Mouse (Mus musculus): Measurements from ENCODE around the gene Ticam1.

Ticam1 gene

GRCm38 (mm10) chr17:56290388-56291170, 14.0 kb upstream of the Ticam1 start:
- peak; percentile 99 for DNase-seq

DNA sequence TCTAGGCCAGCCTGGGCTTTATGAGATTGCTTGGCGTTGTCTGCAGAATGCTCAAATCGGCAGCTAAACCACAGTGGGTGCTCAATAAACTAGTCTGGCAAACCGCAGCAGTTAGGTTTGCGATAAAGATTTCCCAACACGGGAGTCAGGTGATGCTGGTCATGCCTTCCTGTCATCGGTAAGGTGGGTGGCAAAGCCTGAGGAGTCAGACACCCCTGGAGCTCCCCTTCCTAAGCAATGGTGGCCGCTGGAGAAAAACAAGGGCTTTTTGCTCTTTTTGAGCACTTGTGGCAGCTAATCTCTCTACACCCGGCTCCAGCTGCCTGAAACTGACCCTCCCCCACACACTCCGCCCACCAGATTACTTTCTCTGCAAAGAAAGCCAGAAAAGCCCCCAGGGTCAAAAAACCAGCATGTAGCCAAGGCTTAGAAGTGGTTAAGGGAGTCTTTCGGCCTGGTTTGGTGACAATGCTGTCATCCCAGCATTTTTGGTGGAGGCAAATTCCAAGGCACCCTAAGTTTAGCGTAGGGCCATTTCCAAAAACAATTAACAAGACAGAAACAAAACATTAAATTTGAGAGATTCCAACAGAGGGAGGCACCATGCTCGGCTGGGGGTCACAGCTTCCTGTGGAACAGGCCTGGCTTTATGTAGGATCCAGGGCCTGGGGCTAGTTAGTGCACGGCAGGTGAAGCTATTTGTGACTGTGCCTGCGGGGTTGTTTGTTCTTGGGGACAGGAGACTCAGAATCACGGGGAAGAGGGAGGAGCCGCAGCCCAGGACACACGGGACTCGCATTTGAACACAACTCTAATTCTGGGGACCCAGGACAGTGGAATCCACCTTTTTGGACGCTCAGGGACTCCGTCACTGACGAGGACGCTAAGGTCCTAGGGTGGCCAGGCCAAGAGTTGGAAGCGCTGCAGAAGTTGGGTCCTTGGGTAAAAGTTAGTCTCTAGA, 13.1 kb upstream of the Ticam1 start:
- no peak for DNase-seq

GRCm38 (mm10) chr17:56288866-56289265, 12.3 kb upstream of the Ticam1 start:
- DNase-seq = no peak

GRCm38 (mm10) chr17:56287830-56288229, 11.2 kb upstream of the Ticam1 start:
- DNase-seq = peak; percentile 81

GRCm38 (mm10) chr17:56285995-56286394, 9.4 kb upstream of the Ticam1 start:
- DNase-seq = no peak

DNA sequence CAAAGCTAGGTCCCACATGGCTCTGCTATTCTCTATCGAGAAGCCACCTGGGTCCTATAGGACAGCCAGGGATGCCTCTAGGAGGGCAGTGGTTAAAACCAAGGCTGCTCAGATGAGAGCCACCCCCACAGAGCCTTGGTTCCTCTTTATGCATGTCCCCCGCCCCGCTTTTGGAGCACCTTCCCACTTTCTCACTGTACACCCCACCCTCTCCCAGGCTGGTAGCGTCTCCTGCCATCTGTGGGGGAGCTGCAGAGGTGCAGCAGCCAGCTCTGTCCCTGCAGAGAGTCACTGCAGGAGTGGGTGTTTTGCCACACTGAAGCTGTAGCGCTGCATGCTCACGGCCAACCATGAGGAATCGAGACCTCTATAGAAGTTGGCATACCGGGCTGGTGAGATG, 6.7 kb upstream of the Ticam1 start:
- DNase-seq = no peak

DNA sequence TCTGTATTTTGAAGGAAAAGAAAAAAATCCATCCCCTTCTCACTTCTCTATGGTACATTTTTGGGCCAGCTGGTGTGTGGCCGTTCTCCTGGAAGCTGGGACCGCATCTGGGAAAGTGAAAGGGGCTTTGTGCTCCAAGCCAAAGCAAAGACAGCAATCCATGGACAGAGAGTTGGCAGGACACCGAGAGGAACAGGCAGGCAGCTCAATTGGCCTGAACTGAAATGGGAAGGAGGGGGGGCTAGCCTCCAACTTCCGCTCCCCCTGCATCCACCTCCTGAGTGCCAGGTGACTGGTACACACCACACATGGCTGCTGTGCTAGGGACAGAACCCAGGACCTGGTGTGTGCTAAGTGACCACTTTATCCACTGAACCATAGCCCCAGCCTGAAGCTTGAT, 6.2 kb upstream of the Ticam1 start:
- no peak for DNase-seq

DNA sequence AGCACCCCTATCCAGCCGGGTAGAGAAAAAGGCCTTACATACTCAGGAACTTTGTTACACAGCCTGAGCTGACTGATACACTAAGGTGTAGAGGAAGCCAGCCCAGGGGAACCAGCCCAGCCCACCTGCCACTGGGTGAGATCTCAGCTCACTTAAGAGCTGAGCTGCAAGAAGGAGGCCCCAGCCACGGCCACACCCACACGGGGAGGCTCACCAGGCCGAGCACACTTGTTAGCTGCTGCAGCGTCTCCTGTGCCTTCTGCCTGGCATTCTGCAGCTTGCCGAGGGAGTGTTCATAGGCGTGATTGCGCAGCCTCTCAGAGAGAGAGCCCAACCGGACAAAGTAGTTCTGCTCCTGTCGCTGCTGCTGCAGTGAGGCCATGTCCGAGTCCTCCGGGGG, 4.6 kb upstream of the Ticam1 start:
- no peak for DNase-seq

- peak; percentile 64 for DNase-seq
Observed at GRCm38 (mm10) chr17:56279481-56280155, 3.0 kb upstream of the Ticam1 start.

GRCm38 (mm10) chr17:56278340-56278739, 1.8 kb upstream of the Ticam1 start:
- no peak for DNase-seq

DNA sequence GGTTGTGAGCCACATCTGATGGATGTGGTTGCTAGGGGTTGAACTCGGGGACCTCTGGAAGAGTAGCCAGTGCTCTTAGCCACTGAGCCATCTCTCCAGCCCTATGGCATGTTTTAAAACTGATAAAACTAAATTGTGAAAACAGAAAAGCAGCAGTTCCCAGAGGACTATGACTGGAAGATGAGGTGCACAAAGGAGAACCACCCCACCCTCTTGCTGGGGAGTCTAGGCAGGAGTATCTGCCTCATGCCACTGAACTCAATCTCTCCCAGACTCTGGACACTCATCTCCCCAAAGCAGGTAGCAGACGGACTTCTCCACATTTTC, 944 bp upstream of the Ticam1 start:
- DNase-seq = no peak

- DNase-seq = peak; percentile 89
Observed at GRCm38 (mm10) chr17:56275842-56276480, 625 bp downstream of the Ticam1 start.

DNA sequence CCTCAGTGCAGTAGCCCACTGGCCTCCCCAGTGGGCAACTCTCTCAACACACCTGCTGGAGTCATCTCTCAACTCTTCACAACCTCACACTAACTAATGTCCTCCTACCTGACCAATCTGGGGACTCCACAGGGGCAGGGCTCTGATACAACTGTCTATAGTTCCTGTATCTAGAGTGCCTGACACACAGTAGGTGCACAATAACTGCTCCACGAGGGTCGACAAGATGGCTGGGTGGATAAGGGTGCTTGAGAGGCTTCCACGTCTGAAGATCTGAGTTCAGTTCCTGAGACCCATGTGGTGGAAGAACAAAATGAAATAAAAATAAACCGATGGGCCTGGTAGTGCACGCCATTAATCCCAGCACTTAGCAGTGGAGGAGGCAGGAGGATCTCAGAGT, 2.6 kb downstream of the Ticam1 start:
- no peak for DNase-seq

DNA sequence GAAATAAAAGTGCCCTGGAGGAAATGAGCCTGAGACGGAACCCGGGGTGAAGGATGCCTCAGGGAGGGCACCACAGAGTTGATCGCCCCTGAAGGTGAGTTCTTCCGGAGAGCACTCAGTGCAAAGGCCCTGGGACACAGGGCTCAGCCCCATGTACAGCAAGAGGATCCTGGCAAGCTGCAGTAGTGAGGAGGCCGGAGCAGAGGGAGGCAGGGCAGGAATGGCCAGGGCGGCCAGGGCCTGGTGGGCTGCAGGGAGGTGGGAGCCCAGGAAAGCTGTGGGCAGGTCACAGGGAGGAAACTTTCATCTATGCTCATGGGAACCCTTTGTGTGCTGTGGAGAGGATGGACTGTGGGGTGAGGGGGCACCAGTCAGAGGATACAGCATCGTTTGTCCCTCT, 3.1 kb downstream of the Ticam1 start:
- DNase-seq = no peak

GRCm38 (mm10) chr17:56272644-56273043, 3.9 kb downstream of the Ticam1 start:
- peak; percentile 70 for DNase-seq

DNA sequence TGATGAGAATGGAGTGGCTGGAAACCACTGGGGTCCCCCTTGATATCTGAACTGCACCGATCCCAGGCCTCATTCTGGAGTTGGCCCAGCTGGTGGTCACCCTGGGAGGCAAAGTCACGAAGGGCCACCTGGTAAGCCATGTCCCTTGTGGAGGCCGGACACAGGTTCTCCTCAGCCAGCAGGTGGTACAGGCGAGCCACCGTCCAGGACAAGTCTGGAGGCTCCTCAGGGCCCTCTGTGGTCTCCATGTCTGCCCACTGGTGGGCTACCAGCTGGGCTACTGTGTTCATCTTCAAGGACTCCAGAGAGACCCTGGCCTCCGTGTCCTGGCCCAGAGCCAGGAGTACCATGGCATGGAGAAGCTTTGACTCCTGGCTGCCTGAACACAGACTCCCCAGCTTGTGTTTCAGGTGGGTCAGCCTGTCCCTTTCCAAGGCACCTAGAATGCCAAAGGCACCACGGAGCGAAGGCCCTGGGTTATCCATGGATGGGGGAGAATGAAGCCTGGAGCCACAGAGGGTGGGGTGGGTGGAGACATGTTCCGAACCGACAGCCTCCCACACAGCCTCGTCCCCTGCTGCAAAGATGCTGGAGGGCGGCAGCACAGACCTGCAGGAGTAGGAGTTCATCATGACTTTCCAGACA, 4.9 kb downstream of the Ticam1 start:
- no peak for DNase-seq

DNA sequence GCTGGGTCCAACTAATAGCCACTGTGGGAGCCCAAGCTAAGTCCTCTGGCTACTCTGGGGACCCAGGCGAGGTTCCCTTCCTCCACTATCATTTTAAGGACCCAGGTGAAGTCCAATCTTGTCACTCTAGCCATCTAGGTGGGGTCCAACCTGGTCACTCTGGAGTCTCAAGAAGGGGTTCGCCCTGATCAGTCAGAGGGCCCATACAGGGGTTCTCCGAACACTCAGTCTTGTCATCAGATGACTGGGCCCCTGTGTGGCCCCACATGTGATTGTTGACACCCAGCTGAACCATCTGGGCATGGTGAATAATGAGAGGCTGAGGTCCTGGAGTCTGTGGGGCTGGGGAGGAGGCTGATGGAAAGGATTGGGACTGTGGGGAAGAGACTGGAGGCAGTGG, 6.8 kb downstream of the Ticam1 start:
- no peak for DNase-seq

DNA sequence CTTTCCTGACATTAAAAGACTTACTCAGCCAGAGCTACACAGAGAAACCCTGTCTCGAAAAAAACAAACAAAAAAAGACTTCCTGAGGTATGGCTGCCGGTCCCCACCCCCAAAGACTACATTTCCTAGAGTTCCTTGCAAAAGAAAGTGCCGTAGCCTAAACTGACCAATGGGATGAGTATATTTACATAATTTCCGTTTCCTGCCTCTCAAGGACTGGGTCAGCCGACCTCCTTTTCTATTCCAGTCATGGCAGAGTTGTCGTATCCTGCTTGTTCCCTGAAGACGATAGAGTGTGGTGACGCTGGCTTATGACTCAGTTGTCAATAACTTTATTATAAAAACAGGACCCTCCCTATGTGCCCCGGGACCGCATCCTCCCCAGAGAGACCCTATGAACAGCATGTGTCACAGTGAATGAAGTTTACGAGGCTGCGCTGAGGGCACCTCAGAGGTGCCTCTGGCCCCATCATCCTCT, 7.4 kb downstream of the Ticam1 start:
- DNase-seq = peak; percentile 84

GRCm38 (mm10) chr17:56266271-56266670, 10.3 kb downstream of the Ticam1 start:
- DNase-seq = peak; percentile 20

DNA sequence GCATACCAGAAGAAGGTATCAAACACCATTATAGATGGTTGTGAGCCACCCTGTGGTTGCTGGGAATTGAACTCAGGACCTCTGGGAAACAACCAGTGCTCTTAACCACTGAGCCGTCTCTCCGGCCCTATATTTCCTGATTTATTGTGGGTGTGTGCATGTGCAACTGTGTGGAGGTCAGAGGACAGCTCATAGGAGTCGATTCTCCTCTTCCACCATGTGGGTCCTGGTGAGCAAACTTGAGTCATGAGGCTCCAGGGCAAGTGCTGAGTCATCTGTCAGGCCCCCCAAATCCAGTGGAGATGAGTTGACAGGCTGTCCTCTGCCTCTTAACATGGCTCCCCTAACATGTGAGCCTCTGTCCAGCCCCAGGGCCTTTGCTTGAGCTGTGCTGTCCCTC, 10.7 kb downstream of the Ticam1 start:
- no peak for DNase-seq

DNA sequence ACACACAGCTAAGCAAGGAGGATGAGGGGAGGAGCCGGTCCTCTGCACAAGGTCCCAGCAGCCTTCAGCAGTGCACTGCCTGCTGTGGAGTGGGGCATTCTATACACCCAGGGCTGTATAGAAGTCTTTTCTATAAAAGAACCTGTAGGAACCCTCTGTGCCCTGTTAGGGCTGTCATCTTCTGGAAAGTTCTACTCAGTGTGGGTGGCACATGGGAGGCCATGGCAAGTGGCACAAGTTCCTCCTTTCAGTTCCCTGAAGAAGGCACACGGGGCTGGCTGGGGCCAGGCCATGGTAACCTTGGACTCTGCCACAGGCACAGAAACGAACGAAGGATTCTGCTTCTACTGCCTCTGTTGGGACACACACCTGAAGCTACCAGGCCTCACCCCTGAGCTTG, 11.6 kb downstream of the Ticam1 start:
- peak; percentile 13 for DNase-seq

GRCm38 (mm10) chr17:56264020-56264419, 12.6 kb downstream of the Ticam1 start:
- DNase-seq = peak; percentile 83
